Mouse (Mus musculus) embryo, embryonic 9.5 days (tissue): ENCODE measurements around the gene Pfn1.
A peak's percentile ranks its signal among the peaks of the same experiment; 100 is the strongest.

Source experiments
- DNase-seq: peaks from one replicate; pipeline ENCODE4 v3.0.0-alpha.2; 2017; ENCODE audit errors: extremely low spot score

The Pfn1 gene

DNA sequence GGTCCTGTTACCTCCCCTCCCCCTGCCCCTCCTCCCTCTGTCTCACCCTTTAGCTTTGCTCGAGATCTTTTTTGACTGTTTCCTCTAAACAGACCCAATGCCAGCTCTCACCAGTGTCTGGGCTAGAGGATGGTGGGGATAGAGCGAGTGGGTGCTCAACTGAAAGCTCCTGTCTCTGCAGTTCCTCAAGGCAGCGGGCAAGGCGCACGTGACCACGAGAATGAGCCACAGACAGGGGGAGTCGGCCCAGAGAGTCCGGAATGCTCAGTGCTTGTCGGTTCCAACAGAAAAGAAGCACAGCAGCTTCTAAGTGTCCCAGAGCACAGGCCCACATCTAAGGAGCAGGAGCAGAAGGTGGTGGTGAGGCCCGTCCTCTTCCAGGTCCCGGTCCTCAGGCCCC is 20.1 kb upstream of the Pfn1 start:
- no peak for DNase-seq

GRCm38 (mm10) chr11:70674014-70674413 is 19.6 kb upstream of the Pfn1 start:
- DNase-seq = no peak

- DNase-seq = no peak
These were observed 17.0 kb upstream of the Pfn1 start for GRCm38 (mm10) chr11:70671333-70672047.

GRCm38 (mm10) chr11:70670483-70670882 is 16.0 kb upstream of the Pfn1 start:
- no peak for DNase-seq

DNA sequence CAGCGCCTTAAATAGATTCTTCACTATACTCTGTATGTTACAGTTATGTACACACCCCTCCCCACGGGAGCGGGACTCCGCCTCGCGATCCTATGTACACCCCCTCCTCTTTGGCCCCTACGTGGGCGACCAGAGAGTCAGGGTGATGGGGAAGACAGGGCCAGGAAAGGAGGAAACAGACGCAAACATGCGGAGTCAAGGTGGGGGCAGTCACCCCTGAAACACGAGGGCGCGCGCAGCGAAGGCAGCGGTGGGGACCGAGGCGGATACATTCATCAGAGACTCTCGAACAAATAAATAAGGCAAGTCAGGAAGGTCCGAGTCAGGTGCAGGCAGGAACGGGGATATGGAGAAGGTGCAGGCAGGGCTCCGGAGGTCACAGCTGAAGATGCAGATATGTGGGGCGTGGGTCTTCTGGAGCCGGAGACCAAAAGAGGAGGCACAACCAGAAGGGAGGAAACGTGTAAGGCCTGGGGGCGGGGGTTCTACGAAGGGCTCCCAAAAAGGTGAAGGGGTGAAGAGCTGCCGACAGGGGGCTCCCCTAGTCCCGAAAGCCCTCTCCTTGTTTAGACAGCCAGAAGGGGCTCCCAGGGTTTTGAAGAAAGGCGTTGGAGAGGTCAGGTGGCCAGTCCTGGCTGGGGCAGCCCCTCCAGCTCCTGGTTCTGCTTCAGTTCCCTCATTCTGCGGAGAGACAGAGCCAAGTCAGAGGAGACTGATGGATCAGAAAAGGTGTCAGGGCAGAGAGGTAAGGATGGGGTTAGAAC is 15.3 kb upstream of the Pfn1 start:
- DNase-seq = peak; percentile 87

DNA sequence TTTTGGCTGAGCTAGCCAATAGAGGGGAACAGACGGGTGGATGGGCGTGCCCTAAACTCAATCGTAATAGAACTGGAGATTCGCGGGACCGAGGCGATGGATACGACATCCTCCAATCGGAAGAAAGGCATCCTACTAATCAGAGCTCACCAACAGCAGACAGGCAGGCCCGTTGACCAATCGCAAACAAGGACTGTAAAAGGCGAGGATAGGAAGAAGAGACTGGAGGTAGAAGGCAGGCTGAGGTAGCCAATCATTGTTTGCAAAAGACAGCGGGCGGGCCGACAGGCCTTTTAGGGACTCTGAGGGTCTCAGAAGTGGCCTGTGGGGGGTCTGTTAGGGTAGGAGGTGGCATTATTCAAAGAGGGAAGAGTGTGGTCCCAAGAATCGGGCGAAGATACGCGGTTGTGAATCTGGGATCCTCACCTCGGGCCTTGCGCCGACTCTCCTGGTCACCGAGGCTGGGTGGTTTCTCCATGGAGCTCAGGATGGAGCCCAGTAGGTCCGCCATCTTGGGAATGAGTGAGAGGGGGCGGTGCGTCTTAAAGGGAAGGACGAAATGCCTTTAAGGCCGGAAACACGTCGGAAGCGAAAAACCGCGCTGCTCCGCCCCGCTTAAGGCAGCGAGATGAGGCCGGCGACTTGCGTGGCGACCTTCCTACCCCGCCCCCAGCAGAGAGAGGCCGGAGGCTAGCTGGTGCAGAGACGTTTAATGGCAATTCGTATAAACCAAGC is 14.5 kb upstream of the Pfn1 start, which contains the start of gene Spag7:
Gene Spag7, minus strand, starts transcription at position 646 of the 735 bp plus-strand sequence.
- peak; percentile 96 for DNase-seq

DNA sequence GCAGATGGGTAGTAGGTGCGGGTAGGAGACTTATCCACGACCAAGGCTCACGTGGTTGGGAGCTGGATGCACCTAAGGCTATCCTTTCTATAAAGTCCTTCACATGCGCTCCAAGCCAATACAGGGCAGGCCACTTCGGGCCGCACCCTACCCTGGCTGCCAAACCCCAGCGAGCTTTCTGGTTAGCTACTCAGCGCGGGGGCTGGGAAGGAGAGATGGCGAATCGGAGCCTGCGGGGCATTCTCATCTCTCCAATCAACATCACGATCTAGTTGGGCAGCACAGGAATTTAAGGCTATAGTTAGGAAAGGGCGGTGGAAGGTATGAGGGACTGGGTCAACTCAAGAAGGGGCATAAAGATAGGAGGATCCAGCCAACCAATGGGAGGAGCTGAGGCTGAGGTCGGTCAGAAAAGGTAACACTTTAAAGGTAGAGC is 13.9 kb upstream of the Pfn1 start:
- no peak for DNase-seq

GRCm38 (mm10) chr11:70667271-70668150 is 13.1 kb upstream of the Pfn1 start:
- no peak for DNase-seq

GRCm38 (mm10) chr11:70666687-70667086 is 12.2 kb upstream of the Pfn1 start:
- no peak for DNase-seq

DNA sequence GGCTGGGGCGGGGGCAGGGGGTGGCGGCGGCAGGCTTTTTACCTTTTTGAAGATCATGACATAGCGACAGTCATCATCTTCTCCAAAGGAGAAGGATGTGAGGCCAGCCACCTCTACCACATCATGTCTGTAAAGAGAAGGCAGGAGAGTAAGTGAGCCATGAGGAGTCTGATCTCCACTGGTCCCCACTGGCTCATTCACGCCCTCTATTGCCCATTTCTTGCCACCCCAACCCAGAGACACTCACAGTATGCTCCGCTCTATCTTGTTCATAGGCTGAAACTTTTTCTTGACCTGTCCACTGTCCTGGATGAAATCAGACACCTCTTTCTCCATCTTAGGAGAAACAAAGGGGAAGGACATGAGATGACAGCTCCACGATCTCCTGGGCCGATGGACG is 10.3 kb upstream of the Pfn1 start:
- DNase-seq = no peak

- no peak for DNase-seq
These were observed 9.5 kb upstream of the Pfn1 start for GRCm38 (mm10) chr11:70663957-70664356.

DNA sequence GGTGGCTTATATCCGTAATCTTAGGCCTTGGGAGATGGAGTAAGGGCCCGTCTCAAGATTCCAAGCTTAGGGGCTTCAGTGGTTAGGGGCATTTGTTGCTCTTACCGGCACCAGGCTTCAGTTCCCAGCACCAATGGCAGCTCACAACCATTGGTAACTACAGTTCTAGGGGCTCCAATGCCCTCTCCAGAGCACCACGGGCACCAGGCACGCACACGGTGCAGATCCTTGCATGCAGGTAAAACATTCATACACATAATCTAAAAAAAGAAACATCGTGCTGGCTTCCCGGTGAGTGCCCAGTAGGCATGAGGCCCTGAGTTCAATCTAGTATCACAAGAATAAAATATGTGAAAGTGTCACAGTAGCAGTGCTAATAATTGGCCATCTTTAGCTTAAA is 8.7 kb upstream of the Pfn1 start:
- DNase-seq = no peak

DNA sequence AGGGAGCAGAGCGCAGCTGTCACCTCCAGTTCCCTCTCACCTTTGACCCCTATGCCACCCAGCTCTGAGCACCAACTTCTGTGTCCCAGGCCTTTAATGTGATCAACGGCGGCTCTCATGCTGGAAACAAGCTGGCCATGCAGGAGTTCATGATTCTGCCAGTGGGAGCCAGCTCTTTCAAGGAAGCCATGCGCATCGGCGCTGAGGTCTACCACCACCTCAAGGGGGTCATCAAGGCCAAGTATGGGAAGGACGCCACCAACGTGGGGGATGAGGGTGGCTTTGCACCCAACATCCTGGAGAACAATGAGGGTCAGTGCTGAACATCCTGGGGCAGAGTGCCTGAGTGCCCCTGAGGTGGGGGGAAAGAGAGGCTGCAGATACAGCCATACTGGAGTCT is 6.1 kb upstream of the Pfn1 start:
- DNase-seq = no peak

- DNase-seq = no peak
These were observed 4.5 kb upstream of the Pfn1 start for GRCm38 (mm10) chr11:70658942-70659341.

DNA sequence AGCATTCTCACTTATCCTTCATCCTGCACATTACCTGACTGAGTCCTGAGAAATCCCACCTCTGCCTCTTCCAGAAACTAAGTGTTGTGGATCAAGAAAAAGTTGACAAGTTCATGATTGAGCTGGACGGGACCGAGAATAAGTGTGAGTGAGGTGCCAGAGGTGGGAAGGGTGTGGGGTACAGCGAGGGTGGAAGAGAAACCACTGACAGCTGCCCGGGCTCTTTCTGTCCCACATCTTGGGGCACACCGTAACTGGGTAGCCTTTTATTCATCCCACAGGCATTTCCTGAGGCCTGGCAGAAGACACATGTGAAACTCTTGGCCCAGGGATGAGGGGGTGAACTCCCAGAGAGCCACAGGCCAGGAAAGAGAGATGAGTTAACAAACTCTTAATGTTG is 4.1 kb upstream of the Pfn1 start:
- no peak for DNase-seq

GRCm38 (mm10) chr11:70657991-70658390 is 3.5 kb upstream of the Pfn1 start:
- DNase-seq = no peak

- DNase-seq = no peak
These were observed 3.1 kb upstream of the Pfn1 start for GRCm38 (mm10) chr11:70657573-70657972.

GRCm38 (mm10) chr11:70656964-70657363 is 2.5 kb upstream of the Pfn1 start, which contains the start of gene Eno3:
Eno3 (plus strand) TSS chr11:70657202.
- peak; percentile 81 for DNase-seq

DNA sequence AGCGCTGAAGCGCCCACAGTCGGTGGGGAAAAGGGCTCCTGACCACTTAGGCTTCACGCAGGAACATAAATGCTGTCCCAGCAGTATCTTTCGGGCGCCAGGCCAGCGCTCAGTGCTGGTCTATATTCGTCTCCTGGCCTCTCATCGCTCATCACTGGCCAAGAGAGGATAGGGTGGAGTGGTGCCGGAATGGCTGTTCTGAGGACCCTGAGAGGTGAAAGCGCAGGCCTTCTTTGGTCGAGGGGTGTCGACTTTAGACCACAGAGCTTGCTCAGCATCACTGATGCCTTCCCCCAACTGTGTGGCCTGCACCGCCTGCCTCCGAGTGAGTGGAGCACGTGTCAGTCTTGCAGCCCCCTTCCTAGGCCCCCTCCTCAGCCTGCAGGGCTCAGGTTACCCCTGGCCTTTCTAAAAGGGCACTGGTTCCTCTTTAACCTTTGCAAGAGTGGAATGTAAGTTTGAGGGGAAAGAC is 2.0 kb upstream of the Pfn1 start:
- DNase-seq = peak; percentile 83

- peak; percentile 82 for DNase-seq
These were observed 1.4 kb upstream of the Pfn1 start for GRCm38 (mm10) chr11:70655571-70656455.
